Mouse (Mus musculus) layer of hippocampus, adult 2 months (tissue): ENCODE results near the gene Fermt1. TPM values are rescaled to one million over a fixed set of nuclear protein-coding genes. Genes with fewer than 3 reads are reported as not detected.

Experiments used
- DNase-seq, 2 experiments: peaks; one replicate each; pipeline ENCODE4 v3.0.0; 2022; ENCODE audit warnings: low spot score in 2 of 2
- H3K27ac ChIP-seq: fragments of 200-600 bp; 2 replicates; pipeline ENCODE4 v1.8.1; 2022
- H3K4me3 ChIP-seq: fragments of 200-600 bp; 2 replicates; pipeline ENCODE4 v1.8.1; 2022; ENCODE audit warnings: mild to moderate bottlenecking
- CTCF ChIP-seq: fragments of 200-600 bp; conservative IDR thresholded peaks from 2 replicates; pipeline ENCODE4 v1.8.1; 2022; ENCODE audit warnings: antibody characterized with exemption, mild to moderate bottlenecking, moderate library complexity
- long read RNA-seq, 2 experiments: library from polyadenylated mRNA; stranded (forward); transcript quantifications; one replicate each; pipeline ENCODE4 v2.0.0; 2021; ENCODE audit warnings: borderline mapping rate in 2 of 2
- total RNA-seq, 2 experiments: library from RNA; stranded (reverse); gene quantifications; 2 replicates each; pipeline ENCODE4 v1.2.3; 2021

Gene Fermt1
- total RNA-seq, result under 1 TPM; 0.44 to 0.54 TPM
- long read RNA-seq, experiment 1, result 0 reads
- long read RNA-seq, experiment 2, partial matches to known transcripts, result 0 of 1 reads
- long read RNA-seq, experiment 2, other reads (novel, unspliced or antisense), result 1 of 1 reads

GRCm38 (mm10) chr2:132945326-132946207, at the start of gene Fermt1:
Fermt1 (minus strand) TSS chr2:132945906.
- no peak for TF ChIP-seq CTCF
- DNase-seq, result no peak

GRCm38 (mm10) chr2:132992659-132993531, 47.2 kb upstream of the Fermt1 start:
- DNase-seq, result no peak
- no peak overlapping the region for H3K4me3 ChIP-seq
- no peak overlapping the region for H3K27ac ChIP-seq
- no peak for TF ChIP-seq CTCF

More at GRCm38 (mm10) chr2:132945326-132946207, at the start of gene Fermt1:
- Histone ChIP-seq H3K27ac (no peak within 1 kb of the TSS), H3K4me3 (peak within 1 kb of the TSS; percentile 33)

DNA sequence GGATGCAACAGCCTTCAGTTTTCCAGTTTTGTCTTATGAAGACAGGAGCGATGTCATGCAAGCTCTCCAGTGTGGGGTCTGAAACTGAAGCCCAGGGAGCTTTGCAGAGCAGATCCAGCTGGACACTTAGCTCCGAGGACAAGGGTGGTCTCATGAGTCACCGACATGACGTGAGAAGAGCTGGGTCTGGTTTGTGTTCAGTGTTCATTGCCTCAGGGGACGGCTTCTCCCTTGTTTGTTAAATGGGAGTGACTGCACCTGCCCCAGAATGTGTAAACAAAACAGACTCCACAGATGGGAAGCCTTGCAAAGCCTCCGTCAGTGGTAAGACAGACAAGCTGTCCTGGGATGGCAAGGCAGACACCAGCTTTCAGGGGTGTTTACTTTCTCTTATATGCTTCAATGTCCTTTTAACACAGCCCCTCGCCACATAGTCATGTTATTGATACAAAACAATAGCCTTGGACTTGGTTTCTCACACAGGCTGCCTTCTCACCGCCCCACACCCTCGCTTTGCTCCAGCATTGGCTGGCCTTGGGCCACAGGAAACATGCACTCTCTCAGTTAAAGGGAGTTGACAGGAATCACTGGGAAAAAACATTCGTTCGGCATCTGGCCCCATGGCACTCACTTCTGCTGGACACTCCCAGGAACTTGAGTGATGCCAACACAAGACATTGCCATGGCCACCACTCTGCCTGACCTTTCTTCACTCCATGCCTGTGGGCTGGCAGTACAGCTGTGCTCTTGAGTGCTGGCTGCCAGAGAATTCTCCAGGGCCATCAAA, 44.3 kb upstream of the Fermt1 start:
- TF ChIP-seq CTCF, result no peak
- Histone ChIP-seq H3K27ac (no peak overlapping the region), H3K4me3 (no peak overlapping the region)
- DNase-seq, result no peak

GRCm38 (mm10) chr2:132973346-132973745, 27.6 kb upstream of the Fermt1 start:
- no peak overlapping the region for H3K4me3 ChIP-seq
- no peak overlapping the region for H3K27ac ChIP-seq
- DNase-seq, result no peak
- TF ChIP-seq CTCF, result no peak

DNA sequence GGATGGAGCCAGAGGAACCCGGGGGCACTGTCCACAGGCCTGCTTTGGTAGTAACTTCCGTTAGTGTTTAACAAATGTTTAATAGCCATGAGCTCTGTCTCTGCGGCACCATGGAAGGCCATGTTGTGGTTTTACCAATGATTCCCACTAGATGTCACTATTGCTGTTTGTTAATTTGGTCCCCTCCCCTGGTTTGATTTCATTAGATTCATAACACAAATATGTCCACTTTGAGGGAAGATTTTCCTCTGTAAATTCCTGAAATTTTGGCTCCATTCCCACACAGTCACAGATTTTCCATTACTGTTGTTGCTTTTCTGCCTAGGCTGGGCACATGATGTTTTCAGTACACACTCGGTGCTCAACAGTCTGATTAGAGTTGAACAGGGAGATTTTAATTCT, 25.1 kb upstream of the Fermt1 start:
- peak; percentile 20 to 26 for DNase-seq
- Histone ChIP-seq H3K4me3 (no peak overlapping the region), H3K27ac (no peak overlapping the region)
- TF ChIP-seq CTCF, result peak; percentile 79

DNA sequence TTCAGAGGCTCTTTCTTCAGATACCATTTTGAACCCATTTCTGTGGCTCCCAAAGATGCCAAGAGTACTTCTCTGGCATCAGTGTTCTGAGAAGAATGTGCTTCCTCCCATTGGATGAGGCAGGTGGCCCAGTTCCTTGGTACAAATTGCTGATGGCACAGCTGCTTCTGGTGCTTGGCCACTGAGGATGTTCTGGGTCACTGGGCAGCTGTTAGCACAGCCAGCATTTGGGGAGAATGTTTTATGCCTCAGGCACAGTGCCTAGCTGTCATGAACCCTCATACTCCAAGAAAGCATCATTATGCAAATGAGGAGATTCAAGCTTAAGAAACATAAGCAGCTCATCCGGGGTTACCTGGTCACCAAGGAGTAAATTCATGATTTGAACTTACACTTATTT, 12.1 kb upstream of the Fermt1 start:
- Histone ChIP-seq H3K27ac (no peak overlapping the region), H3K4me3 (no peak overlapping the region)
- no peak for TF ChIP-seq CTCF
- DNase-seq, result no peak

DNA sequence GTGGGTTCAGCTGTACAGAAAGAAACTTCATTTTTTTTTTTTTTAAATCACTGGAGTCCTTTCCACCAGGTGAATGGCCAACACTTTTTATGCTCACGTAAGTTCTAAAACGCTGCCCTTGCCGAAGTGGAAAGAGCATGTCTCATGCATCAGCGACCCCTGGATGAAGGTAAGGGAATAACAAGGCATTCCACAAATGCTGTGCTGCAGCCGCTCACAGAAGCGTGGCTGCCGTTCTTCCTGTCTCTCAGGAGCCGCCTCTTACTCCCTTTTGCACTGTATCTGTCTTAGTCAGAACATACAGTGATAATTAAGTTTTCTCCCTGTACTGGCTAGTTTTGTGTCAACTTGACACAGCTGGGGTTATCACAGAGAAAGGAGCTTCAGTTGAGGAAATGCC, 6.5 kb upstream of the Fermt1 start:
- peak; percentile 72 for TF ChIP-seq CTCF
- H3K4me3 ChIP-seq, result no peak overlapping the region
- H3K27ac ChIP-seq, result no peak overlapping the region
- no peak for DNase-seq

DNA sequence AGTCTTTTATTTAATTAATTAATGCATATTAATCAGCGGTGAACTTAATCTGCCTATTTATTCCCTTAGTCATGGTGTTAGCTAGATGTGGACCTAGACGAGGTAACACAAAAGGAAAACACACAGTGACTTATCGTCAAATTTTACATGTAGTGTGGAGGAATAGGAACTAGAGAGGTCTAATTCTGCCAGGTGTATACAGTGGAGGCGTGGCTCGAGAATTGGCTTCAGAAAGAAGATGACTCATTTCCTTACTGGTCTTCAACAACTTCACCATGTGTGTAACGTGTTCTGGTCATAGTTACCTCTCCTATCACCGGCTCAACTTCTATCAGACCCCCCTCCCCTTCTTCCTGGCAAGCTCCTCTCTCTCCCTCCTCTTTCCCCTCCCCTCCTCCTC, 2.5 kb upstream of the Fermt1 start:
- no peak for TF ChIP-seq CTCF
- no peak overlapping the region for H3K27ac ChIP-seq
- no peak overlapping the region for H3K4me3 ChIP-seq
- no peak for DNase-seq

DNA sequence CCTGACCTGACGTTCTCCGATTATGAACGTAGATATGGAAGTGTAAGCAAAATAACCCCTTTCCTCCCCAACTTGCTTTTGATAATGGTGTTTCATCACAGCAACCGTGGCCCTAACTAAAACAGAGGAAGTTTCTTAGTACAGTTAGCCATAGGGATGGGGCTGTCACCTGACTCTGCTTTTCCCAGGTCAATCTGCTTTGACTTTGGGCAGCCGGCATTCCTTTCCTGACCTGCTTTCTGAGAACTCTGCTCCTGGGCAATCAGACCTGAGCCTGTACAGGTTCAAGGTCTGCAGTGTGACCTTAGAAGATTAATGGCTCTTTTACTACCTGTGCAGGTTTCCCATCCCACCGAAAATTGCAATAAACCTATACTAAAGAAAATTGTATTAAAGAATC, 1.3 kb upstream of the Fermt1 start:
- DNase-seq, result no peak
- Histone ChIP-seq H3K27ac (no peak overlapping the region), H3K4me3 (no peak overlapping the region)
- TF ChIP-seq CTCF, result no peak

DNA sequence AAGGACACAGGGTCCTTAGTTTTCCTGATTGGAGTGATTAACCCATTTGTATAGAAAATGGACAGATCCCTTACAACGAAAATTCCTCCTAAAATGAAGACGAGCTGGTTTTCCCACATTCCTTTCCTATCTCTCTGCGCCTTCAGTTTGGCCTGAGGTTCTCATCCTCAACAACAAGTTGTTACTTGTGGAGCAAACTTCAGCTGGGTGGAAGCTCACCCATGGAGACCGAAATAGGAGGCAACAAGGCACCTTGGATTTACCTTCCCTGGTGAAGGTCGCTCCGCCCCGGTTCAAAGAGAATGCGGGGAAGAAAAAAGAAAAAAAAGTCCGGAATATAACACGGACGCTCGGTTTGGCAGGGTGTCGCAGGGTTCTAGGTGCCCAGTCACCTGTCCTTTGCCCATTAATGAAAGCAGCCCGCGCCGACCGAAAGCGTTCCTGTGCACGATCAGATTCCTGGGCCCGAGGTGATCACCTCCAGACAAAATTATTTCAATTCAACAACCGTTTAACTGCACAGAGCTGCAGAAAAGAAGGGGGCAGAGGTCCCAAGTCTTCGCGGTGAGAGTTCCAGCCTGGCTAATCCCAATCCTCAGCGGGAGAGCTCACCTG, 888 bp downstream of the Fermt1 start:
- no peak overlapping the region for H3K27ac ChIP-seq
- DNase-seq, result no peak
- no peak for TF ChIP-seq CTCF
- H3K4me3 ChIP-seq, result peak overlapping the region; percentile 33; the same call in 1 of the 2 replicates

DNA sequence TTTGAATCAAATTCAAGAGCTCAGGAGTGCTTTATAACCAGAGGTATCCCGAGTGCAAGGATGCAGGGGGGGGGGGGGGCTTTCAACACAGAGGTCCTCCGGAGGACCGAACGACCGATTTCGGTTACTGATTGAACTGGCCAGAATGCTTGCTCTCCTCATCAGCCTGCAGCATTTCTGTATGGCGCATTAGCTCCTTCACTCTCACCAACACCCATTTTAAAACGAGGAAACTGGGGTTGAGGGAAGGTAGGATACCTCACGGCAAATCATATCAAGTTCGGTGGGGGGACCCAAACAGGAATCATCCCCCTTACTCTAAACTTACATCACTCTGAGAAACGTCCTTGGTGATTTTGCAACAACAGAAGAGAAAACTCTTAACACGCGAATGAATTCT, 1.7 kb downstream of the Fermt1 start:
- H3K4me3 ChIP-seq, result no peak overlapping the region
- no peak for DNase-seq
- H3K27ac ChIP-seq, result no peak overlapping the region
- no peak for TF ChIP-seq CTCF

GRCm38 (mm10) chr2:132943596-132943995, 2.1 kb downstream of the Fermt1 start:
- no peak overlapping the region for H3K4me3 ChIP-seq
- no peak overlapping the region for H3K27ac ChIP-seq
- TF ChIP-seq CTCF, result no peak
- no peak for DNase-seq
